Mouse (Mus musculus) E14TG2a.4 (cell line): ENCODE data around the gene Fras1.

Experiments used
- CTCF ChIP-seq: conservative IDR thresholded peaks from 2 replicates; pipeline ENCODE4 v1.5.1; 2014; ENCODE audit warnings: low read length
- NANOG ChIP-seq: IDR thresholded peaks from 2 replicates; pipeline ENCODE4 v1.6.1; 2014; ENCODE audit warnings: borderline replicate concordance, low read length, mixed read lengths
- POU5F1 ChIP-seq: IDR thresholded peaks from 2 replicates; pipeline ENCODE4 v1.6.1; 2014; ENCODE audit warnings: low read length, borderline replicate concordance

DNA sequence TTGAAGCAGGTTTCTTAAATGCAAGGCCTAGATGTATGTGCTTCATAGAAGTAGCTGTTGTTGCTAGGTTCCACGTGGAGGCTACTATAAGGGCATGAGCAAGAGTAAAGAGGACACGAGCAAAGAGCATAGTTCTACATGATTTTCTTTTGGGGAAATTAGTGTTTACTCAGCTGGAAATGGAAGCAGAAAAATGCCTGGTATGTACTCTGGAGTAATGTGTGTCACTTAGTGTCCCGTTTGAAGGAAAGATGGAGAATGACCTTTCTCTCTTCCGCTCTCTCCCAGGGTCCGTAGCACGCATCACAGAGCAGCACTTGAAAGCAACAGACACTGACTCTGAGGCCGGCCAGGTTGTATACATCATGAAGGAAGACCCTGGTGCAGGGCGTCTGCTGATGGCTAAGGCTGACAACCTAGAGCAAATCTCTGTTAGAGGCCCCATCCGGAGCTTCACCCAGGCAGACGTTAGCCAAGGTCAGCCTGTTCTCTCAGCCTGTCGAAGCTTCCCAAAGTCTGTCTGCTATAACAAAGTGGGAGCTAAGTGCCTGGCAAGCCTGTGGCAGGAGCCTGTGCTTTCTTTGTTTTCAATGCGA lies 338.4 kb downstream of the Fras1 start:
- TF ChIP-seq CTCF, result no peak
- no peak for TF ChIP-seq NANOG
- no peak for TF ChIP-seq POU5F1
